Mouse (Mus musculus): ENCODE data around the gene P4htm.

DNA sequence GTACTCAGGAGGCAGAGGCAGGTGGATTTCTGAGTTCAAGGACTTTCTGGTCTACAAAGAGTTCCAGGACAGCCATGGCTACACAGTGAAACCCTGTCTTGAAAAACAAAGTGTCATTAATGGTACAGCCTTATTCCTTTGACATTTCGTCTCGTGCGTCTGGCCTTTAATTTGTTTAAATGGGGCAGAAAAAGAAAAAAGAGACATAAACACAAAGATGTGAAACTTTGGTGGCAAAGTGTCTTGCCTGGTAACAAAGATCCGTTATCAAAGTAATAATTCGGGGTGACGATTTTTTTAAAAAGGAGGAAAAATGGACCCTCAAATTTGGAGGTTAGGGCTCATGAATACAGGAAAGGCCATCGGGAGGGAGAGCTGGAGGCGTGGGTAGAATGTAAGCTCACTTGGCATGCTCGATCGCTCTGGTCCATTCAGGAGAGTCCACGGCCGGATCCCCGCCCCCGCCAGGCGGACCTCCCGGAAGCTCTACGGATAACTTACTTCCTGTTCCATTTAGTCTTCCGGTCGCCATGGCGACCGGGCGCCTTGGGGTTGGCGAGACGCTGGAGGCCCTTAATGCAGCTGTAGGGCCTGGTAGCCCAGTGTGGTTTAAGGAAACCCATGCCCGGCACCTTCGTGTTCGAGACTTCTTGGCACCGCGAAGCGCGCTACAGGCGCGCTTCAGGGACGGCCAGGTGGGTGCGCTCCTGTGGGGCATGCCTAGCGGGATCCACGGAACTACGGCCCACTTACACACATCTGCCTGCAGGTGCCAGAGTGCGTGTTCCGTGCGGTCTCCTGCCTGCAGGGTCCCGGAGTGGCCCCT, 27.9 kb downstream of the P4htm start, which contains the start of gene Dalrd3:
- TF ChIP-seq CTCF (conservative IDR thresholded peaks at IDR 0.05; ENCODE audit: insufficient read depth, insufficient read length, low read depth, low read length) (no peak), POLR2A (IDR thresholded peaks at IDR 0.05; ENCODE audit: low read depth, low read length) (no peak)

Data from kidney, adult 2 months (tissue).